ENCODE assay signal across 10 mouse cellular contexts in genomic region chr7:143152350-143152749, GRCm38 (mm10). TPM values are rescaled to one million over a fixed set of nuclear protein-coding genes. Genes with fewer than 3 reads are reported as not detected.
DNase-seq lines count a peak whose midpoint lies in the region; ATAC-seq and TF ChIP-seq lines count a peak whose summit lies in the region.
"Had no signal": no experiment of that assay in that cellular context is flagged by ENCODE, and none has a peak within 500 bp of the region (broad histone marks: within the 10 kb centered on the region; RNA-seq: fewer than 3 reads in every experiment).

No protein-coding gene starts in this region.

- H3K4me2 ChIP-seq in kidney, postnatal 0 days (ENCODE audit: low read length), result no peak overlapping the region
- H3K4me2 ChIP-seq: embryonic facial prominence, embryonic 13.5 days had no signal

- H3K9me3 ChIP-seq in kidney, postnatal 0 days (replicated peaks; ENCODE audit: low read length), result no peaks in the 10 kb centered on the region
- H3K9me3 ChIP-seq: embryonic facial prominence, embryonic 13.5 days had no signal

- peaks cover 11% of the 10 kb centered on the region for H3K4me1 ChIP-seq in kidney, postnatal 0 days (replicated peaks; ENCODE audit: insufficient read depth, low read length)
- peaks cover 6% of the 10 kb centered on the region for H3K4me1 ChIP-seq in small intestine, adult 2 months (ENCODE audit: control insufficient read depth, insufficient read depth, insufficient read length, low read length)

- no peak overlapping the region for H3K9ac ChIP-seq in kidney, postnatal 0 days (ENCODE audit: low read depth, low read length)
- H3K9ac ChIP-seq: embryonic facial prominence, embryonic 13.5 days had no signal

- ATAC-seq in kidney, postnatal 0 days (replicated peaks; ENCODE audit: low FRiP score, low read depth), result no peak

- DNase-seq in kidney, postnatal 0 days (ENCODE audit: low spot score), result peak; percentile 56
- DNase-seq in kidney, adult 18-20 months, result no peak
- peak; percentile 17 for DNase-seq in thymus, postnatal 14 days
- DNase-seq in thymus, postnatal 36 days, result no peak
- peak; percentile 70 for DNase-seq in embryo, embryonic 10 days (ENCODE audit: low spot score)
- DNase-seq in layer of hippocampus, adult 9-10 months (ENCODE audit: low spot score), result no peak
- no peak for DNase-seq in layer of hippocampus, adult 8-10 months (ENCODE audit: low spot score in 2 of 2)

- WGBS in kidney, postnatal 0 days, result 23% methylated on average over 3 of the region's 3 CpGs
- WGBS in small intestine, adult 2 months, result 61% methylated on average over 3 of the region's 3 CpGs

- TF ChIP-seq CTCF in kidney, postnatal 0 days (IDR thresholded peaks at IDR 0.05; ENCODE audit: low read depth), result peak; percentile 69
- TF ChIP-seq CTCF in small intestine, adult 2 months (IDR thresholded peaks at IDR 0.05; ENCODE audit: extremely low read depth, insufficient read length, insufficient replicate concordance, low read depth, low read length), result peak; percentile 25; the same call in 1 of the 2 replicates

- no peak for TF ChIP-seq POLR2A in small intestine, adult 2 months (IDR thresholded peaks at IDR 0.05; ENCODE audit: low read depth, low read length)

- H3K36me3 ChIP-seq in kidney, postnatal 0 days (ENCODE audit: insufficient read depth, low read length), result no peaks in the 10 kb centered on the region
- H3K36me3 ChIP-seq in small intestine, adult 2 months (ENCODE audit: control insufficient read depth, insufficient read depth, low read length), result no peaks in the 10 kb centered on the region; the same call in 1 of the 2 replicates
- H3K36me3 ChIP-seq: embryonic facial prominence, embryonic 13.5 days had no signal

- H3K4me3 ChIP-seq in kidney, postnatal 0 days (replicated peaks; ENCODE audit: low read depth, low read length), result no peak overlapping the region
- no peak overlapping the region for H3K4me3 ChIP-seq in small intestine, adult 2 months (ENCODE audit: low read depth, low read length)
- H3K4me3 ChIP-seq: embryonic facial prominence, embryonic 13.5 days had no signal

- H3K27me3 ChIP-seq in kidney, postnatal 0 days (ENCODE audit: insufficient read depth, low read length), result no peaks in the 10 kb centered on the region
- H3K27me3 ChIP-seq in small intestine, adult 2 months (ENCODE audit: control insufficient read depth, insufficient read depth, low read length), result no peaks in the 10 kb centered on the region
- H3K27me3 ChIP-seq: embryonic facial prominence, embryonic 13.5 days had no signal

- no peak overlapping the region for H3K27ac ChIP-seq in kidney, postnatal 0 days
- no peak overlapping the region for H3K27ac ChIP-seq in small intestine, adult 2 months (ENCODE audit: insufficient read depth, low read depth, low read length)
- H3K27ac ChIP-seq: embryonic facial prominence, embryonic 13.5 days had no signal

RNA-seq across cellular contexts. Expression of gene Kcnq1, which starts 46.2 kb away (rescaled TPM):
- polyA plus RNA-seq in kidney, postnatal 0 days (2015; fragmentation: Nextera tagmentation; extraction: Ambion mirVana), result 12.6 and 13.4 TPM in 2 replicates
- 24.0 and 41.8 TPM in 2 replicates for polyA plus RNA-seq in small intestine, adult 2 months (2012; rRNA removed)
- 1 to 10 TPM in 1 of 4 experiments, under 1 TPM in 3; 0.61 to 1.2 (median 0.83) TPM for total RNA-seq in layer of hippocampus, adult 8-10 months (2022)

RNA-seq across cellular contexts. Expression of gene Trpm5, which starts 57.9 kb away (rescaled TPM):
- 3.4 and 3.9 TPM in 2 replicates for polyA plus RNA-seq in kidney, postnatal 0 days (2015; fragmentation: Nextera tagmentation; extraction: Ambion mirVana)
- polyA plus RNA-seq in small intestine, adult 2 months (2012; rRNA removed), result 11.9 and 13.1 TPM in 2 replicates
- under 1 TPM in 1 of 4 experiments, not detected in 3; 0.16 TPM for total RNA-seq in layer of hippocampus, adult 8-10 months (2022)
- total RNA-seq: left cerebral cortex, postnatal 25 days had no signal

Comparison
In these comparisons a context has a peak if more than half of its experiments do, and no peak if none do; other contexts are left out.
1. DNase-seq: peak in kidney, postnatal 0 days (single experiment), thymus, postnatal 14 days (single experiment) and embryo, embryonic 10 days (single experiment); none in kidney, adult 18-20 months (single experiment), thymus, postnatal 36 days (0 of 2), layer of hippocampus, adult 9-10 months (single experiment) and layer of hippocampus, adult 8-10 months (0 of 2).